Comparison of ENCODE assay signal across 21 mouse cellular contexts in the genomic region with DNA sequence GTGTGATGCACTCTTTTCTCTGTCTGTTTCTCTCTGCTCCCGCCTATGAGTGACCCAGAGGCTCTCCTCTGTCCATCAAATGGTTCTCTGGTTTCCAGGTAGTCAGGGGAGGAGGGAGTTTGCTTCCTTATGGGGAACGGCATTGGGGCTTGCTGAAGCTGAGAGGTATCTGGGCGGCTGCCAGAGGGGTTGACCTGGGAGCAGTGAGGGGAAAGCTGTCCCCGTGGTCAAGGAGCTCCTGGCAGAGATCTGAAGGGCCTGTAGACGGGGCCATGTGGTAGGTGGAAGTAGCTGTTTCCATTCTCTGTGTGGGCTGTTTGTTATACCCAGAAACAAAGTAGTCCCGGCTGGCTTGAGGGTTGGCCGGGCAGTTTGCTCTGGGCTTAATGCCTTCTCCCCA. TPM values are rescaled to one million over a fixed set of nuclear protein-coding genes. Genes with fewer than 3 reads are reported as not detected.
A peak's percentile ranks its signal among the peaks of the same experiment; 100 is the strongest.
DNase-seq lines count a peak whose midpoint lies in the region; ATAC-seq and TF ChIP-seq lines count a peak whose summit lies in the region.
"Had no signal": no experiment of that assay in that cellular context is flagged by ENCODE, and none has a peak within 500 bp of the region (broad histone marks: within the 10 kb centered on the region; RNA-seq: fewer than 3 reads in every experiment).

No protein-coding gene starts in this region.

- H3K4me3 ChIP-seq in heart, embryonic 10.5 days, result 0 out of 2 replicates have a peak overlapping the region, but pooled peaks have one; percentile 12
- H3K4me3 ChIP-seq in cortical plate, adult 2 months (ENCODE audit: insufficient read depth, low read length), result no peak overlapping the region
- H3K4me3 ChIP-seq in forebrain, embryonic 13.5 days, result no peak overlapping the region
- H3K4me3 ChIP-seq: hindbrain, embryonic 15.5 days; limb, embryonic 12.5 days; liver, embryonic 13.5 days had no signal

- no peaks in the 10 kb centered on the region for H3K27me3 ChIP-seq in heart, embryonic 10.5 days (ENCODE audit: insufficient read depth, poor library complexity, severe bottlenecking)
- H3K27me3 ChIP-seq in forebrain, embryonic 13.5 days, result peaks cover 8% of the 10 kb centered on the region; the same call in 1 of the 2 replicates
- H3K27me3 ChIP-seq: limb, embryonic 12.5 days had no signal

- H3K27ac ChIP-seq in heart, embryonic 10.5 days, result peak overlapping the region; percentile 56; the same call in 1 of the 2 replicates
- H3K27ac ChIP-seq in cortical plate, adult 2 months (ENCODE audit: insufficient read depth, low read length), result peak overlapping the region; percentile 63; the same call in 1 of the 2 replicates
- H3K27ac ChIP-seq in forebrain, embryonic 13.5 days, result no peak overlapping the region
- H3K27ac ChIP-seq: hindbrain, embryonic 15.5 days; limb, embryonic 12.5 days; liver, embryonic 13.5 days had no signal

- WGBS in heart, embryonic 10.5 days, result 46% methylated on average over 7 of the region's 7 CpGs
- 75% methylated on average over 7 of the region's 7 CpGs for WGBS in forebrain, embryonic 13.5 days

- DNase-seq in heart, embryonic 10.5 days (ENCODE audit: low spot score), result no peak
- DNase-seq in heart, postnatal 14 days, result no peak
- peak; percentile 62 for DNase-seq in heart, postnatal 4 days
- peak; percentile 82 for DNase-seq in lung, postnatal 14 days
- DNase-seq in testis, postnatal 10 days (ENCODE audit: low spot score), result no peak
- DNase-seq in MN1 (ENCODE audit: low spot score), result no peak
- DNase-seq: B cell, adult 2 months; cerebellum, postnatal 14 days; kidney, adult 11 months; kidney, postnatal 10 days; liver, embryonic 13.5 days; midbrain, embryonic 14.5 days; right cerebral cortex, adult 18-20 months; spleen, adult 18-20 months had no signal

- no peak overlapping the region for H3K9ac ChIP-seq in forebrain, embryonic 13.5 days
- H3K9ac ChIP-seq: hindbrain, embryonic 15.5 days; limb, embryonic 12.5 days; liver, embryonic 13.5 days had no signal

- no peak for ATAC-seq in forebrain, embryonic 13.5 days
- ATAC-seq: activated CD4-positive, CD25-positive, alpha-beta regulatory T cell, adult 4 months; forebrain, embryonic 14.5 days; Patski had no signal

- TF ChIP-seq CTCF in cortical plate, adult 2 months (IDR thresholded peaks at IDR 0.05; ENCODE audit: extremely low read depth, insufficient read depth, low read length), result no peak

- TF ChIP-seq POLR2A in cortical plate, adult 2 months (IDR thresholded peaks at IDR 0.05; ENCODE audit: extremely low read depth, insufficient read depth, low read length), result no peak

- intact Hi-C loops in heart, postnatal 14 days (cut with DNase I), result loop anchor here (10.0 kb wide), 1 partner anchor 82 kb away; no protein-coding TSS in a partner anchor

- peaks cover 19% of the 10 kb centered on the region; the same call in 1 of the 2 replicates for H3K36me3 ChIP-seq in heart, embryonic 10.5 days
- no peaks in the 10 kb centered on the region for H3K36me3 ChIP-seq in forebrain, embryonic 13.5 days (ENCODE audit: poor library complexity, severe bottlenecking)
- H3K36me3 ChIP-seq: hindbrain, embryonic 15.5 days; limb, embryonic 12.5 days; liver, embryonic 13.5 days had no signal

- no peaks in the 10 kb centered on the region for H3K9me3 ChIP-seq in heart, embryonic 10.5 days
- no peaks in the 10 kb centered on the region for H3K9me3 ChIP-seq in forebrain, embryonic 13.5 days (replicated peaks)
- H3K9me3 ChIP-seq: hindbrain, embryonic 15.5 days; limb, embryonic 12.5 days; liver, embryonic 13.5 days had no signal

- H3K4me2 ChIP-seq in forebrain, embryonic 13.5 days, result no peak overlapping the region
- H3K4me2 ChIP-seq: hindbrain, embryonic 15.5 days; limb, embryonic 12.5 days; liver, embryonic 13.5 days had no signal

- peaks cover 81% of the 10 kb centered on the region for H3K4me1 ChIP-seq in heart, embryonic 10.5 days
- peaks cover 8% of the 10 kb centered on the region for H3K4me1 ChIP-seq in cortical plate, adult 2 months (ENCODE audit: control insufficient read depth, insufficient read depth, low read length)
- peaks cover 9% of the 10 kb centered on the region for H3K4me1 ChIP-seq in forebrain, embryonic 13.5 days

RNA-seq across cellular contexts. Expression of a gene that starts 6.3 kb away (rescaled TPM):
- polyA plus RNA-seq in heart, embryonic 10.5 days (2016; fragmentation: Nextera tagmentation; extraction: Ambion mirVana), result 27.7 and 37.4 TPM in 2 replicates
- total RNA-seq in heart, postnatal 14 days (2021), result 10 to 100 TPM; 50.0 to 50.9 TPM
- polyA plus RNA-seq in cortical plate, adult 2 months (2012; rRNA removed), result 10.3 and 10.4 TPM in 2 replicates
- total RNA-seq in heart, postnatal 4 days (2021), result 10 to 100 TPM; 68.2 to 73.4 TPM
- 3.1 and 3.6 TPM in 2 replicates for polyA plus RNA-seq in forebrain, embryonic 13.5 days (2015; fragmentation: Nextera tagmentation; extraction: Ambion mirVana)

RNA-seq across cellular contexts. Expression of a gene that starts 35.3 kb away (rescaled TPM):
- polyA plus RNA-seq in heart, embryonic 10.5 days (2016; fragmentation: Nextera tagmentation; extraction: Ambion mirVana), result 28.5 and 34.6 TPM in 2 replicates
- 10 to 100 TPM; 12.0 to 14.3 TPM for total RNA-seq in heart, postnatal 14 days (2021)
- polyA plus RNA-seq in cortical plate, adult 2 months (2012; rRNA removed), result 19.3 and 23.0 TPM in 2 replicates
- 10 to 100 TPM; 10.1 to 13.1 TPM for total RNA-seq in heart, postnatal 4 days (2021)
- 17.9 and 22.8 TPM in 2 replicates for polyA plus RNA-seq in forebrain, embryonic 13.5 days (2015; fragmentation: Nextera tagmentation; extraction: Ambion mirVana)

Comparison
In these comparisons a context has a peak if more than half of its experiments do, and no peak if none do; other contexts are left out.
1. DNase-seq: peak in heart, postnatal 4 days (single experiment) and lung, postnatal 14 days (single experiment); none in heart, embryonic 10.5 days (single experiment), heart, postnatal 14 days (0 of 2), testis, postnatal 10 days (single experiment) and MN1 (single experiment).